Mouse (Mus musculus) bone marrow, adult 2 months (tissue): ENCODE data around the gene Cckbr.

Experiments used
- CTCF ChIP-seq: fragments of 200-500 bp; IDR thresholded peaks from 2 replicates; pipeline ENCODE4 v1.5.1; 2011; ENCODE audit warnings: low read length, control low read depth; ENCODE audit not compliant: control insufficient read depth, insufficient read depth
- POLR2A ChIP-seq: fragments of 200-500 bp; IDR thresholded peaks from 2 replicates; pipeline ENCODE4 v1.6.1; 2011; ENCODE audit warnings: low read depth, mild to moderate bottlenecking, control low read depth, low read length, borderline replicate concordance; ENCODE audit not compliant: control insufficient read depth

GRCm38 (mm10) chr7:105477841-105478240 is 52.3 kb downstream of the Cckbr start:
- TF ChIP-seq CTCF (peak; percentile 64), POLR2A (no peak)
